Mouse (Mus musculus) G1E (cell line): ENCODE data around the gene Coro2a.
"Not testable (repeated sequence)": the region's sequence is repeated elsewhere in the genome, so short reads cannot be mapped to it uniquely, and the experiment has no call there.

Source experiments
- CTCF ChIP-seq: IDR thresholded peaks from 2 replicates; pipeline ENCODE4 v1.5.1; 2012; ENCODE audit warnings: low read depth, low read length, inconsistent platforms, mixed read lengths
- GATA1 ChIP-seq: IDR thresholded peaks from 2 replicates; pipeline ENCODE4 v1.6.1; 2012; ENCODE audit warnings: borderline replicate concordance, low read length, inconsistent platforms, mixed read lengths
- POLR2AphosphoS5 ChIP-seq: IDR thresholded peaks from 2 replicates; pipeline ENCODE4 v1.6.1; 2012; ENCODE audit warnings: low read depth, low read length, inconsistent platforms; ENCODE audit not compliant: insufficient replicate concordance
- TAL1 ChIP-seq: conservative IDR thresholded peaks from 2 replicates; pipeline ENCODE4 v1.6.1; 2012; ENCODE audit warnings: low read depth, low read length, inconsistent platforms, mixed read lengths

DNA sequence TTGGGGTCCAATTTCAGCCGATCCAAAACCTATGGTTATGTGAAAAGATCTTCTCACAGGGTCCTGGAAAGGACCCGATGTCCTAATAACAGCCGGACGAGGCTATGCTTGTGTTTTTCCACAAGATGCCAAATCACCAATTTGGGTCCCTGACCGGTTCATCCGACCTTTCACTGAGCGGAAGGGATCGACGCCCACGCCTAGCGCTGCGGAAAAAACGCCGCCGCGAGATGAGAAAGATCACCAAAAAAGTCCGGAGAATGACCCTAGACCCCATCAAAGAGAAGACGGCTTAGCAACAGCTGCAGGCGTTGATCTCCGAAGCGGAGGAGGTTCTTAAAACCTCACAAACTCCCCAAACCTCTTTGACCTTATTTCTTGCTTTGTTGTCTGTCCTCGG, 20.4 kb downstream of the Coro2a start:
- not testable (repeated sequence) for TF ChIP-seq CTCF, TAL1, GATA1, POLR2AphosphoS5
